Mouse (Mus musculus) embryonic facial prominence, embryonic 11.5 days (tissue): ENCODE data around the gene Lrsam1. TPM values are rescaled to one million over a fixed set of nuclear protein-coding genes. Genes with fewer than 3 reads are reported as not detected.
"Not testable (repeated sequence)": the region's sequence is repeated elsewhere in the genome, so short reads cannot be mapped to it uniquely, and the experiment has no call there.

ENCODE experiments used
- ATAC-seq: fragments of 200-750 bp; cut with Nextera tagmentation; replicated peaks from 2 replicates; pipeline ENCODE4 v1.8.0; 2017; ENCODE audit warnings: low read depth; ENCODE audit not compliant: insufficient number of reproducible peaks, low FRiP score, low TSS enrichment
- DNase-seq: peaks from one replicate; pipeline ENCODE4 v3.0.0-alpha.2; 2015; ENCODE audit warnings: low spot score
- H3K27ac ChIP-seq: fragments of 300-500 bp; sonication (generic); replicated peaks from 2 replicates; pipeline ENCODE4 v1.5.1; 2014; ENCODE audit warnings: mild to moderate bottlenecking, low read depth, low read length, control low read depth
- H3K27me3 ChIP-seq: fragments of 300-500 bp; sonication (generic); 2 replicates; pipeline ENCODE4 v1.6.1; 2014; ENCODE audit warnings: mild to moderate bottlenecking, low read length, moderate library complexity, mixed read lengths; ENCODE audit not compliant: control insufficient read depth, insufficient read depth
- H3K36me3 ChIP-seq: fragments of 300-500 bp; sonication (generic); replicated peaks from 2 replicates; pipeline ENCODE4 v1.6.1; 2014; ENCODE audit warnings: low read depth, mild to moderate bottlenecking, low read length, moderate library complexity, mixed read lengths; ENCODE audit not compliant: control insufficient read depth, insufficient read depth
- H3K4me1 ChIP-seq: fragments of 300-500 bp; sonication (generic); 2 replicates; pipeline ENCODE4 v1.6.1; 2014; ENCODE audit warnings: low read length, mixed read lengths; ENCODE audit not compliant: control insufficient read depth, insufficient read depth
- H3K4me2 ChIP-seq: fragments of 300-500 bp; sonication (generic); 2 replicates; pipeline ENCODE4 v1.6.1; 2014; ENCODE audit warnings: low read depth, mild to moderate bottlenecking, control low read depth, low read length, moderate library complexity
- H3K4me3 ChIP-seq: fragments of 300-500 bp; sonication (generic); 2 replicates; pipeline ENCODE4 v1.5.1; 2014; ENCODE audit warnings: low read depth, low read length, control low read depth
- H3K9ac ChIP-seq: fragments of 300-500 bp; sonication (generic); replicated peaks from 2 replicates; pipeline ENCODE4 v1.6.1; 2014; ENCODE audit warnings: mild to moderate bottlenecking, control low read depth, low read length
- H3K9me3 ChIP-seq: fragments of 300-500 bp; sonication (generic); replicated peaks from 2 replicates; pipeline ENCODE4 v1.6.1; 2016; ENCODE audit warnings: mild to moderate bottlenecking, low read length, inconsistent platforms, mixed read lengths; ENCODE audit not compliant: control insufficient read depth
- WGBS: fragments of 180-500 bp; shearing (Covaris S2); extraction: QIAGEN DNeasy Blood & Tissue Kit; methylation state at CpG from one replicate; pipeline ENCODE4 v1.1.7; 2014; 5-methylcytosine and 5-hydroxymethylcytosine counted together
- polyA plus RNA-seq: library from polyadenylated mRNA; unstranded; fragments of >200 nt; fragmentation: Nextera tagmentation; extraction: Ambion mirVana; gene quantifications from 2 replicates; pipeline ENCODE4 v1.2.1, GENCODE M21; 2014

The Lrsam1 gene
- polyA plus RNA-seq = 5.2 and 6.5 TPM in 2 replicates

- Histone ChIP-seq H3K27ac (peak within 1 kb of the TSS; percentile 80), H3K9me3 (no peaks in the 10 kb centered on the region), H3K36me3 (peaks cover 10% of the 10 kb centered on the region), H3K4me2 (peak within 1 kb of the TSS; percentile 87), H3K4me3 (peak within 1 kb of the TSS; percentile 92), H3K4me1 (peaks cover 4% of the 10 kb centered on the region; the same call in 1 of the 2 replicates), H3K9ac (peak within 1 kb of the TSS; percentile 97), H3K27me3 (no peaks in the 10 kb centered on the region)
- 3% methylated on average over 55 of the region's 55 CpGs for WGBS
- DNase-seq (peak; percentile 95), ATAC-seq (peak; percentile 88)
Observed at GRCm38 (mm10) chr2:32961192-32961995, at the start of gene Lrsam1, which contains the start of gene Rpl12. Gene Lrsam1 (minus strand): TSS chr2:32961614. Gene Rpl12 (plus strand): TSS chr2:32961559.

- not testable (repeated sequence) for ATAC-seq, H3K9ac ChIP-seq, H3K4me1 ChIP-seq, H3K36me3 ChIP-seq, DNase-seq, H3K27me3 ChIP-seq, H3K9me3 ChIP-seq, H3K27ac ChIP-seq, H3K4me3 ChIP-seq, H3K4me2 ChIP-seq
- WGBS = 86% methylated on average over 4 of the region's 4 CpGs
Observed at GRCm38 (mm10) chr2:33009055-33009454, 47.6 kb upstream of the Lrsam1 start.

- ATAC-seq = no peak
- Histone ChIP-seq H3K4me3 (no peak overlapping the region), H3K27ac (no peak overlapping the region), H3K4me1 (no peaks in the 10 kb centered on the region), H3K4me2 (no peak overlapping the region), H3K9ac (no peak overlapping the region), H3K36me3 (no peaks in the 10 kb centered on the region), H3K27me3 (no peaks in the 10 kb centered on the region), H3K9me3 (no peaks in the 10 kb centered on the region)
- 80% methylated on average over 5 of the region's 5 CpGs for WGBS
- DNase-seq = no peak
Observed at GRCm38 (mm10) chr2:33005041-33005440, 43.6 kb upstream of the Lrsam1 start.

- 86% methylated on average over 7 of the region's 7 CpGs for WGBS
- no peaks in the 10 kb centered on the region for H3K4me1 ChIP-seq
- no peak overlapping the region for H3K27ac ChIP-seq
- ATAC-seq (no peak), DNase-seq (no peak)
- no peak overlapping the region for H3K9ac ChIP-seq
- no peaks in the 10 kb centered on the region for H3K9me3 ChIP-seq
- H3K36me3 ChIP-seq = no peaks in the 10 kb centered on the region
- no peaks in the 10 kb centered on the region for H3K27me3 ChIP-seq
- H3K4me3 ChIP-seq = no peak overlapping the region
- H3K4me2 ChIP-seq = no peak overlapping the region
Observed at GRCm38 (mm10) chr2:33002144-33002543, 40.7 kb upstream of the Lrsam1 start.

- H3K27me3 ChIP-seq = no peaks in the 10 kb centered on the region
- H3K4me1 ChIP-seq = no peaks in the 10 kb centered on the region
- ATAC-seq = no peak
- no peak for DNase-seq
- no peak overlapping the region for H3K4me3 ChIP-seq
- H3K36me3 ChIP-seq = no peaks in the 10 kb centered on the region
- no peak overlapping the region for H3K4me2 ChIP-seq
- 90% methylated on average over 2 of the region's 2 CpGs for WGBS
- no peaks in the 10 kb centered on the region for H3K9me3 ChIP-seq
- no peak overlapping the region for H3K9ac ChIP-seq
- H3K27ac ChIP-seq = no peak overlapping the region
Observed at GRCm38 (mm10) chr2:32999752-33000151, 38.3 kb upstream of the Lrsam1 start.

- no peak for ATAC-seq
- H3K4me3 ChIP-seq = no peak overlapping the region
- WGBS = 75% methylated on average over 4 of the region's 4 CpGs
- H3K9ac ChIP-seq = no peak overlapping the region
- no peak overlapping the region for H3K27ac ChIP-seq
- H3K4me1 ChIP-seq = no peaks in the 10 kb centered on the region
- no peaks in the 10 kb centered on the region for H3K27me3 ChIP-seq
- no peaks in the 10 kb centered on the region for H3K9me3 ChIP-seq
- no peak for DNase-seq
- no peaks in the 10 kb centered on the region for H3K36me3 ChIP-seq
- no peak overlapping the region for H3K4me2 ChIP-seq
Observed at GRCm38 (mm10) chr2:32997792-32998191, 36.4 kb upstream of the Lrsam1 start.

GRCm38 (mm10) chr2:32997081-32997480 is 35.7 kb upstream of the Lrsam1 start:
- H3K9ac ChIP-seq = no peak overlapping the region
- 73% methylated on average over 6 of the region's 6 CpGs for WGBS
- H3K27me3 ChIP-seq = no peaks in the 10 kb centered on the region
- no peak overlapping the region for H3K27ac ChIP-seq
- no peak for ATAC-seq
- DNase-seq = no peak
- no peak overlapping the region for H3K4me2 ChIP-seq
- no peaks in the 10 kb centered on the region for H3K4me1 ChIP-seq
- no peaks in the 10 kb centered on the region for H3K9me3 ChIP-seq
- H3K4me3 ChIP-seq = no peak overlapping the region
- H3K36me3 ChIP-seq = no peaks in the 10 kb centered on the region

- no peak overlapping the region for H3K4me2 ChIP-seq
- H3K9me3 ChIP-seq = no peaks in the 10 kb centered on the region
- no peak overlapping the region for H3K9ac ChIP-seq
- H3K4me3 ChIP-seq = no peak overlapping the region
- no peak for ATAC-seq
- H3K27me3 ChIP-seq = no peaks in the 10 kb centered on the region
- H3K4me1 ChIP-seq = no peaks in the 10 kb centered on the region
- DNase-seq = no peak
- 57% methylated on average over 6 of the region's 6 CpGs for WGBS
- no peak overlapping the region for H3K27ac ChIP-seq
- no peaks in the 10 kb centered on the region for H3K36me3 ChIP-seq
Observed at GRCm38 (mm10) chr2:32992130-32992529, 30.7 kb upstream of the Lrsam1 start.
